In the genomic region with DNA sequence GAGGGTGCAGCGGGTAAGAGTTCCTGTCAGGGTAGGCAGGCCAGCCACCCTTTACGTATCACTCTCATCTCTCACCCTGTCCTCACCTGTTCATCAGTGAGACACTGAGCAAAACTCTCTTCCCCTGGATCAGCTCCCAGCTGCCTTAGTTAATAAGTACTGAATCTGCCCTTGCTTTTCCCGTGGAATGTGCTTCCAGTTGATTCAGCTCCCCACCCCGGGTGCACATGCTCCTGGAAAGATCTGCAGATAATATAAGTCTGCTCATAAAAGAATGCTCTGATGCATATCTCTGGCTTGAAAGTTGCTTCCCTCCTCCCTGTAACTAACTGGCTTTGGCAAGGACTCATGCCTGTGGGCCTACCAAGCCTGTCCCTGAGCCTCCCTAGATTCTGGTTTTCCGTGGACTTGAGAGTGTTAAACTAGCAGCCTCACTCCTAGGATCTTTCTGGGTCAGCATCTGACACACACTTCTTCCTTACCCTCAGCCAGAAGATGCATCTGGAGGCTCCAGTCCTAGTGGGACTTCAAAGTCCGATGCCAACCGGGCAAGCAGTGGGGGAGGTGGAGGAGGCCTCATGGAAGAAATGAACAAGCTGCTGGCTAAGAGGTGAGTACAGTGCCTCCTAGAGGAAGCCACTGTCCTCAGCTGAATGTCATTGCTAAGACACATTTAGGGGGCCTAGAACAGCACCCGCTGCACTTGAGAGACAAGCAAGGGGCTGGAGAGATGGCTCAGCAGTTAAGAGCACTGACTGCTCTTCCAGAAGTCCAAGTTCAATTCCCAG, we compare ENCODE assay signal across 12 mouse cellular contexts. TPM values are rescaled to one million over a fixed set of nuclear protein-coding genes. Genes with fewer than 3 reads are reported as not detected.
DNase-seq lines count a peak whose midpoint lies in the region; ATAC-seq and TF ChIP-seq lines count a peak whose summit lies in the region.
"Had no signal": no experiment of that assay in that cellular context is flagged by ENCODE, and none has a peak within 500 bp of the region (broad histone marks: within the 10 kb centered on the region; RNA-seq: fewer than 3 reads in every experiment).

No protein-coding gene starts in this region.

- peak; percentile 19; the same call in 1 of the 2 replicates for TF ChIP-seq CTCF in thymus, adult 2 months (IDR thresholded peaks at IDR 0.05; ENCODE audit: borderline replicate concordance, control insufficient read depth, extremely low read depth, insufficient read depth, low read length, poor library complexity)
- peak; percentile 61 for TF ChIP-seq CTCF in stomach, postnatal 0 days (IDR thresholded peaks at IDR 0.05; ENCODE audit: low read depth)

- H3K36me3 ChIP-seq in embryonic facial prominence, embryonic 13.5 days: peaks cover 81% of the 10 kb centered on the region
- H3K36me3 ChIP-seq in embryonic facial prominence, embryonic 10.5 days (replicated peaks): peaks cover 94% of the 10 kb centered on the region
- H3K36me3 ChIP-seq in thymus, adult 2 months (ENCODE audit: control insufficient read depth, insufficient read depth, low read length): no peaks in the 10 kb centered on the region
- peaks cover 84% of the 10 kb centered on the region for H3K36me3 ChIP-seq in kidney, embryonic 15.5 days
- peaks cover 20% of the 10 kb centered on the region for H3K36me3 ChIP-seq in stomach, postnatal 0 days (ENCODE audit: control insufficient read depth, insufficient read depth, low read length)

- H3K9me3 ChIP-seq in embryonic facial prominence, embryonic 13.5 days: no peaks in the 10 kb centered on the region
- H3K9me3 ChIP-seq in embryonic facial prominence, embryonic 10.5 days: no peaks in the 10 kb centered on the region
- no peaks in the 10 kb centered on the region for H3K9me3 ChIP-seq in kidney, embryonic 15.5 days (replicated peaks)
- no peaks in the 10 kb centered on the region for H3K9me3 ChIP-seq in stomach, postnatal 0 days (ENCODE audit: control insufficient read depth, low read length)
- H3K9me3 ChIP-seq: heart, embryonic 13.5 days had no signal

- peak overlapping the region; percentile 28; the same call in 1 of the 2 replicates for H3K27ac ChIP-seq in embryonic facial prominence, embryonic 13.5 days
- no peak overlapping the region for H3K27ac ChIP-seq in embryonic facial prominence, embryonic 10.5 days (replicated peaks)
- H3K27ac ChIP-seq in thymus, adult 2 months (ENCODE audit: control insufficient read depth, insufficient read depth, low read length): no peak overlapping the region
- H3K27ac ChIP-seq in kidney, embryonic 15.5 days: peak overlapping the region; percentile 87
- peak overlapping the region; percentile 40; the same call in 1 of the 2 replicates for H3K27ac ChIP-seq in stomach, postnatal 0 days (replicated peaks)
- H3K27ac ChIP-seq: heart, embryonic 13.5 days had no signal

- H3K4me1 ChIP-seq in embryonic facial prominence, embryonic 13.5 days: 0 out of 2 replicates have a peak, but pooled peaks cover 3% of the 10 kb centered on the region
- H3K4me1 ChIP-seq in embryonic facial prominence, embryonic 10.5 days: no peaks in the 10 kb centered on the region
- H3K4me1 ChIP-seq in thymus, adult 2 months (replicated peaks; ENCODE audit: control insufficient read depth, insufficient read depth, low read length): peaks cover 46% of the 10 kb centered on the region
- peaks cover 20% of the 10 kb centered on the region; the same call in 1 of the 2 replicates for H3K4me1 ChIP-seq in kidney, embryonic 15.5 days
- H3K4me1 ChIP-seq in stomach, postnatal 0 days (replicated peaks; ENCODE audit: control insufficient read depth, insufficient read depth): no peaks in the 10 kb centered on the region

- no peaks in the 10 kb centered on the region for H3K27me3 ChIP-seq in embryonic facial prominence, embryonic 13.5 days
- H3K27me3 ChIP-seq in embryonic facial prominence, embryonic 10.5 days (replicated peaks; ENCODE audit: low read depth, poor library complexity, severe bottlenecking): no peaks in the 10 kb centered on the region
- H3K27me3 ChIP-seq in thymus, adult 2 months (ENCODE audit: control insufficient read depth, insufficient read depth, low read length): no peaks in the 10 kb centered on the region
- no peaks in the 10 kb centered on the region for H3K27me3 ChIP-seq in kidney, embryonic 15.5 days
- H3K27me3 ChIP-seq in stomach, postnatal 0 days (ENCODE audit: control insufficient read depth, insufficient read depth, low read length): no peaks in the 10 kb centered on the region
- H3K27me3 ChIP-seq: heart, embryonic 13.5 days had no signal

- no peak for TF ChIP-seq EP300 in stomach, postnatal 0 days (optimal IDR thresholded peaks at IDR 0.05)

- WGBS in embryonic facial prominence, embryonic 13.5 days: 77% methylated on average over 8 of the region's 8 CpGs
- 88% methylated on average over 8 of the region's 8 CpGs for WGBS in embryonic facial prominence, embryonic 10.5 days
- 72% methylated on average over 8 of the region's 8 CpGs for WGBS in thymus, adult 2 months
- 57% methylated on average over 8 of the region's 8 CpGs for WGBS in kidney, embryonic 15.5 days
- WGBS in stomach, postnatal 0 days: 63% methylated on average over 8 of the region's 8 CpGs

- no peak overlapping the region for H3K4me3 ChIP-seq in embryonic facial prominence, embryonic 13.5 days
- no peak overlapping the region for H3K4me3 ChIP-seq in embryonic facial prominence, embryonic 10.5 days
- no peak overlapping the region for H3K4me3 ChIP-seq in thymus, adult 2 months (ENCODE audit: control insufficient read depth, insufficient read depth, low read length)
- H3K4me3 ChIP-seq in kidney, embryonic 15.5 days (replicated peaks): no peak overlapping the region
- H3K4me3 ChIP-seq in stomach, postnatal 0 days (ENCODE audit: low read depth, low read length): no peak overlapping the region
- H3K4me3 ChIP-seq: heart, embryonic 13.5 days had no signal

- no peak for TF ChIP-seq POLR2A in thymus, adult 2 months (IDR thresholded peaks at IDR 0.05; ENCODE audit: control insufficient read depth, extremely low read depth, insufficient read depth, low read length, poor library complexity)

- DNase-seq in embryonic facial prominence, embryonic 10.5 days (ENCODE audit: low spot score): no peak
- no peak for DNase-seq in thymus, adult 2 months
- DNase-seq in thymus, postnatal 4 days: no peak
- DNase-seq in stomach, postnatal 0 days (ENCODE audit: low spot score): no peak
- DNase-seq in frontal cortex, postnatal 25 days (ENCODE audit: low spot score in 2 of 2): no peak
- no peak for DNase-seq in adrenal gland, adult 8-10 months
- DNase-seq: adrenal gland, postnatal 14 days; B cell, adult 2 months had no signal

- H3K9ac ChIP-seq in embryonic facial prominence, embryonic 13.5 days: 0 out of 2 replicates have a peak overlapping the region, but pooled peaks have one; percentile 11
- no peak overlapping the region for H3K9ac ChIP-seq in kidney, embryonic 15.5 days
- H3K9ac ChIP-seq in stomach, postnatal 0 days (ENCODE audit: low read length): no peak overlapping the region
- H3K9ac ChIP-seq: heart, embryonic 13.5 days had no signal

- no peak overlapping the region for H3K4me2 ChIP-seq in embryonic facial prominence, embryonic 13.5 days
- peak overlapping the region; percentile 18; the same call in 1 of the 2 replicates for H3K4me2 ChIP-seq in kidney, embryonic 15.5 days
- no peak overlapping the region for H3K4me2 ChIP-seq in stomach, postnatal 0 days (replicated peaks; ENCODE audit: low read depth)
- H3K4me2 ChIP-seq: heart, embryonic 13.5 days; midbrain, embryonic 11.5 days had no signal

- no peak for ATAC-seq in embryonic facial prominence, embryonic 13.5 days (ENCODE audit: insufficient number of reproducible peaks, insufficient read depth, low FRiP score, low TSS enrichment, low read depth)
- ATAC-seq in kidney, embryonic 15.5 days (replicated peaks; ENCODE audit: low FRiP score): peak; percentile 77
- 0 out of 2 replicates have a peak, but pooled peaks have one; percentile 16 for ATAC-seq in stomach, postnatal 0 days (ENCODE audit: low FRiP score, low TSS enrichment)

RNA-seq across cellular contexts. Expression of gene Degs2, which starts 26.3 kb away (rescaled TPM):
- polyA plus RNA-seq in embryonic facial prominence, embryonic 13.5 days (2015; fragmentation: Nextera tagmentation; extraction: Ambion mirVana): 2.4 and 3.0 TPM in 2 replicates
- 1.1 and 1.7 TPM in 2 replicates for polyA plus RNA-seq in embryonic facial prominence, embryonic 10.5 days (2016; fragmentation: Nextera tagmentation; extraction: Ambion mirVana)
- 21.1 and 21.6 TPM in 2 replicates for polyA plus RNA-seq in thymus, adult 2 months (2012; rRNA removed)
- polyA plus RNA-seq in kidney, embryonic 15.5 days (2015; fragmentation: Nextera tagmentation; extraction: Ambion mirVana): 7.0 and 8.8 TPM in 2 replicates
- 172 and 174 TPM in 2 replicates for polyA plus RNA-seq in stomach, postnatal 0 days (2015; fragmentation: Nextera tagmentation; extraction: Ambion mirVana)
- not detected for total RNA-seq in adrenal gland, adult 8-10 months (2022)
- total RNA-seq: adrenal gland, postnatal 14 days had no signal

Comparison
In these comparisons a context has a peak if more than half of its experiments do, and no peak if none do; other contexts are left out.
1. H3K27ac ChIP-seq: peak in embryonic facial prominence, embryonic 13.5 days (single experiment), kidney, embryonic 15.5 days (single experiment) and stomach, postnatal 0 days (single experiment); none in embryonic facial prominence, embryonic 10.5 days (single experiment) and thymus, adult 2 months (single experiment).